Mouse (Mus musculus): Measurements from ENCODE around the gene Stx5a. TPM values are rescaled to one million over a fixed set of nuclear protein-coding genes. Genes with fewer than 3 reads are reported as not detected.

Gene Stx5a
- polyA plus RNA-seq, 1 experiment from 2014 or later: 122 TPM

DNA sequence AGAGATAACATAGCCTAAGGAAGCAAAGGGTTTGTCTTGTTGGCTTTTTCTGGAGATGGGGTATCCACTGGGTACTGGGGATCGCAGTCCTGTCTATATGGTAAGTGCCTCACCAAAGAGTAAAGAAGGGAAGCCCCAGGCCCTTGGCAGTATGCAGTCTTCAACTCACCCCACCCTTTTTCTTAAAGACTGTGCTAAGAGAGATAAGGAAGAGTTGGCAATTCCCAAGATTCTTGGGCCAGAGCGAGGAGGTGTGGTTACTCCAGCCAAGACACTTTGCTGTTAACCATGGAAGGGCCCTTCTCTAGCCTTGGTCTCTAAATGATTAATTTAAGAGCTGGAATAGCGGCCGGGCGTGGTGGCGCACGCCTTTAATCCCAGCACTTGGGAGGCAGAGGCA, 34.3 kb upstream of the Stx5a start:
- 98% methylated on average over 7 of the region's 7 CpGs for WGBS
- Histone ChIP-seq H3K4me3 (ENCODE audit: low read depth, low read length) (no peak overlapping the region), H3K36me3 (ENCODE audit: control insufficient read depth, insufficient read depth, low read length) (peaks cover 38% of the 10 kb centered on the region), H3K27ac (ENCODE audit: low read length) (no peak overlapping the region), H3K4me2 (ENCODE audit: low read length) (no peak overlapping the region), H3K27me3 (ENCODE audit: control insufficient read depth, insufficient read depth, low read depth, low read length) (no peaks in the 10 kb centered on the region), H3K4me1 (ENCODE audit: control insufficient read depth, insufficient read depth, low read length) (peaks cover 17% of the 10 kb centered on the region), H3K9me3 (replicated peaks; ENCODE audit: control insufficient read depth, low read length, poor library complexity, severe bottlenecking) (no peaks in the 10 kb centered on the region), H3K9ac (ENCODE audit: low read depth, low read length) (no peak overlapping the region)
- ATAC-seq: no peak

DNA sequence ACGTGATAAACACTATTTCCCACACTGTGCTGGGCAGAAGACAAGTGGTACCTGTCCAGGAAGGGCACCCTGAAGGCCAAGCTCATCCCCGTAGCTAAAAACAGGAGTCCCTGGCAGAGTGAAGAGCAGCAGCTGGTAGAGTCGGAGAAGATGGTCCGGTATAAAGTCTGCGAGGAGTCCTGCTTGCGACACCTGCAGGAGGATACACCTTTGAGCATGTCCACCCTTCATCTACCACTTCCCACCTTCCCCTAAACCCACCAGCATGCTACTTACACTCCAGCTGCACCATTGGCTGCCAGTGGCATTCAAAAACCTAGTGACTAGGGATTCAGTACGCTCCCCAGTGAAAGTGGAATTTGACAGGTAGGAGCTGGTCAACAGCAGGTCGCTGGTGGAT, 32.3 kb upstream of the Stx5a start:
- ATAC-seq: no peak
- peaks cover 38% of the 10 kb centered on the region for H3K36me3 ChIP-seq (ENCODE audit: control insufficient read depth, insufficient read depth, low read length)
- no peaks in the 10 kb centered on the region for H3K9me3 ChIP-seq (replicated peaks; ENCODE audit: control insufficient read depth, low read length, poor library complexity, severe bottlenecking)
- H3K4me1 ChIP-seq (ENCODE audit: control insufficient read depth, insufficient read depth, low read length): peaks cover 28% of the 10 kb centered on the region
- 90% methylated on average over 8 of the region's 8 CpGs for WGBS
- no peak overlapping the region for H3K9ac ChIP-seq (ENCODE audit: low read depth, low read length)
- H3K27ac ChIP-seq (ENCODE audit: low read length): no peak overlapping the region
- no peaks in the 10 kb centered on the region for H3K27me3 ChIP-seq (ENCODE audit: control insufficient read depth, insufficient read depth, low read depth, low read length)
- H3K4me2 ChIP-seq (ENCODE audit: low read length): no peak overlapping the region
- H3K4me3 ChIP-seq (ENCODE audit: low read depth, low read length): no peak overlapping the region

DNA sequence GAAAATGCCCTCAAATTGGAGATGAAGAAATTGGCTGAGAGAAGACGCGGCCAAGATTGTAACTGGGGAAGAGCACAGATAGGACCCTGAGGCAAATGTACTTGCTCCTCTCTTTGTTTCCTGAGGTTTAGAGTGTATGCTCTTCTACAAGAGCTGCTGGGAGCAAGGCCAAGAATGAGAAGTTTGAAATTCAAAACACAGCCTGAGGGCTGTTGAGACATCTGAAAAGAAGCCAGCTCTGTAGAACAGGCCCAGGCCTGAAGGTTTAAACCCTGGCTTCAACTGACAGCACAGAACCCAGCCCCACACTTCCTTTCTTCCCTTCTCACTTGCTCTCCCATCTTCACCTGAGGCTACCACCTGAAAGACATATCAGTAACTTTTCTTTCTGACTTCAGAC, 31.2 kb upstream of the Stx5a start:
- Histone ChIP-seq H3K9me3 (replicated peaks; ENCODE audit: control insufficient read depth, low read length, poor library complexity, severe bottlenecking) (no peaks in the 10 kb centered on the region), H3K4me1 (ENCODE audit: control insufficient read depth, insufficient read depth, low read length) (peaks cover 32% of the 10 kb centered on the region), H3K4me2 (ENCODE audit: low read length) (0 out of 2 replicates have a peak overlapping the region, but pooled peaks have one; percentile 3), H3K27ac (ENCODE audit: low read length) (0 out of 2 replicates have a peak overlapping the region, but pooled peaks have one; percentile 37), H3K36me3 (ENCODE audit: control insufficient read depth, insufficient read depth, low read length) (peaks cover 38% of the 10 kb centered on the region), H3K27me3 (ENCODE audit: control insufficient read depth, insufficient read depth, low read depth, low read length) (no peaks in the 10 kb centered on the region), H3K9ac (ENCODE audit: low read depth, low read length) (no peak overlapping the region), H3K4me3 (ENCODE audit: low read depth, low read length) (no peak overlapping the region)
- no peak for ATAC-seq
- WGBS: 75% methylated on average over 2 of the region's 2 CpGs

DNA sequence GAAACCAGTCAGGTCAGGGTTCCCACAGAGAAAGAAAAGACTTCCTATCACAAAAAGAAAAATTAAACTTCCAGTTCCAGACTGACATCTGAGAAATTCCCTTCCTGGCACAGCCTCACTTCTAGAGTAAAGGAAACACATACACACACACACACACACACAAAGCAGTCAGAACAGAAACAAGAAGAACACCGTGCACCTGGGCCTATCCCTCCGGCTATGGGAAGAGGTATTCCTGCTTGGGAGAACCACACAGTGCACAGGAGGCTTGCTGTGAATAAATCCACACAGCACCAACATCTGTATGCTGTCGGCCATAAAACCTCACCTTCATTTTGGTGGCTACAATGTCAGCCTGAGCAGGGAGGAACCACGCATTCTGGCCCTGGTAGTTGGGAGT, 29.7 kb upstream of the Stx5a start:
- H3K4me3 ChIP-seq (ENCODE audit: low read depth, low read length): peak overlapping the region; percentile 56; the same call in 1 of the 2 replicates
- peaks cover 36% of the 10 kb centered on the region for H3K36me3 ChIP-seq (ENCODE audit: control insufficient read depth, insufficient read depth, low read length)
- H3K27me3 ChIP-seq (ENCODE audit: control insufficient read depth, insufficient read depth, low read depth, low read length): no peaks in the 10 kb centered on the region
- H3K9me3 ChIP-seq (replicated peaks; ENCODE audit: control insufficient read depth, low read length, poor library complexity, severe bottlenecking): no peaks in the 10 kb centered on the region
- H3K4me1 ChIP-seq (ENCODE audit: control insufficient read depth, insufficient read depth, low read length): peaks cover 32% of the 10 kb centered on the region
- H3K4me2 ChIP-seq (ENCODE audit: low read length): peak overlapping the region; percentile 75
- WGBS: 86% methylated on average over 4 of the region's 4 CpGs
- peak overlapping the region; percentile 73; the same call in 1 of the 2 replicates for H3K9ac ChIP-seq (ENCODE audit: low read depth, low read length)
- H3K27ac ChIP-seq (ENCODE audit: low read length): no peak overlapping the region
- no peak for ATAC-seq

DNA sequence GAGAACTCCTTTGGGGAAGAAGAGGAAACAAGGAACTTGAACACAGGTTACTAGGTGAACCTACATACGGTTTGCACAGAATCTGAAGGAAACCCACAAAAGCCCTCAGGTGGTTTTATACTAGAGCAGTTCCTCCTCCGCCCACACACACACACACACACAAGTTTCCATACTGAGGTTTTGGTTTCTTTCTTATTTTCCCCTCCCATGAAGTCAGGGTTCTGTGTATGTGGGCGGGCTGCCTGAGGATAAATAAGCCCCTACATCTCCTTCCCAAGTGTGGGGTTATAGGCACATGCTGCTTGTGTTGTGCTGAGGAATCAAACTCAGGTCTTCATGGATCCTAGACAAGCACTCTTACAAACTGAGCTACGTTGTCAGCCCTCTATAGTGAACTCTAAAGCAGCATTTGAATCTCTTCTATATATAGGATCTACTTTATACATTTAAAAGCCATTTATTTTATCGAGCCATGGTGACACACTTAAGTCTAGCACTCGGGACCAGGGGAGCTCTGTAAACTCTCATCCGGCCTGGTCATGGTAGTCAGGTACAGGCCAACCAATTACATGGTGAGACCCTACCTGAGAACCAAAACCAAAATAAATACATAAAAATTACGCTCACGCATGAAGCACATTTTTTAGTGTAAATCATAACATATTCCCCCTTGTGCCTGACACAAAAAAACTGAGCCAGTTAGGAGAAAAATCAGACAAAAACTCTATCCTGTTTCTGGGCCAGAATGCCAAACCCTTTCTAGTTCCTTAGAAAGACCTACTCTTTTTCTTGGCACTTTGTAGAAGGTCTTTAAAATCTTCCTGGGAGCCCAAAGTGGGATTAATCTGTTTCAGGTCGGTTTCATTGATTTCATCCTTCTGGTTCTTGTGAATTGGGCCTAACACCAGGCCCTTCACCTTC, 29.0 kb upstream of the Stx5a start:
- Histone ChIP-seq H3K4me1 (ENCODE audit: control insufficient read depth, insufficient read depth, low read length) (peaks cover 32% of the 10 kb centered on the region), H3K9me3 (replicated peaks; ENCODE audit: control insufficient read depth, low read length, poor library complexity, severe bottlenecking) (no peaks in the 10 kb centered on the region), H3K27ac (ENCODE audit: low read length) (peak overlapping the region; percentile 90), H3K27me3 (ENCODE audit: control insufficient read depth, insufficient read depth, low read depth, low read length) (no peaks in the 10 kb centered on the region), H3K9ac (ENCODE audit: low read depth, low read length) (peak overlapping the region; percentile 73), H3K36me3 (ENCODE audit: control insufficient read depth, insufficient read depth, low read length) (peaks cover 30% of the 10 kb centered on the region), H3K4me2 (ENCODE audit: low read length) (peak overlapping the region; percentile 75), H3K4me3 (ENCODE audit: low read depth, low read length) (peak overlapping the region; percentile 56)
- WGBS: 68% methylated on average over 10 of the region's 10 CpGs
- no peak for ATAC-seq

DNA sequence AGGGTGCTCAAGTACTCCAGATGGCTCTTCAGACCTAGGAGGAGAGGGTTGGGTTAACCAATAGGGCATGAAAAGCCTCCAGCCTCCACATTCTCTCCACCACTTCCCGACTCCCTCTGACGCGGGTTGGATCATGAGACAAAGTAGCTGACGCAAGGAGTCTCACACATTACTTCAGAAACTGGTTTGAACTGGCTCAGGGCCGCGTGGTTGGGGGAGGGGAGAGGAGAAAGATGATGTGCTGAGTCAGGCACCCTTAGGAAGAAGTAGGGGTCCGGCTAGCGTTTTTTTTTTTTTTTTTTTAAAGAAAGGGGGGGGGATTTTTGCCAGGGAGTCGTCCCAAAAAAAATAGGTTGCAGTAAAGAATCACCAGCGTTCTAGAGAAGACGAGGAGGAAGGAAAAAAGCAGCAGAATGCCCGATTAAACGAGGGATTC, 28.3 kb upstream of the Stx5a start:
- no peaks in the 10 kb centered on the region for H3K27me3 ChIP-seq (ENCODE audit: control insufficient read depth, insufficient read depth, low read depth, low read length)
- peaks cover 32% of the 10 kb centered on the region for H3K4me1 ChIP-seq (ENCODE audit: control insufficient read depth, insufficient read depth, low read length)
- peak overlapping the region; percentile 73 for H3K9ac ChIP-seq (ENCODE audit: low read depth, low read length)
- peak overlapping the region; percentile 75 for H3K4me2 ChIP-seq (ENCODE audit: low read length)
- peak overlapping the region; percentile 90 for H3K27ac ChIP-seq (ENCODE audit: low read length)
- peaks cover 26% of the 10 kb centered on the region for H3K36me3 ChIP-seq (ENCODE audit: control insufficient read depth, insufficient read depth, low read length)
- H3K9me3 ChIP-seq (replicated peaks; ENCODE audit: control insufficient read depth, low read length, poor library complexity, severe bottlenecking): no peaks in the 10 kb centered on the region
- peak; percentile 52 for ATAC-seq
- peak overlapping the region; percentile 56 for H3K4me3 ChIP-seq (ENCODE audit: low read depth, low read length)
- 0% methylated on average over 13 of the region's 13 CpGs for WGBS

DNA sequence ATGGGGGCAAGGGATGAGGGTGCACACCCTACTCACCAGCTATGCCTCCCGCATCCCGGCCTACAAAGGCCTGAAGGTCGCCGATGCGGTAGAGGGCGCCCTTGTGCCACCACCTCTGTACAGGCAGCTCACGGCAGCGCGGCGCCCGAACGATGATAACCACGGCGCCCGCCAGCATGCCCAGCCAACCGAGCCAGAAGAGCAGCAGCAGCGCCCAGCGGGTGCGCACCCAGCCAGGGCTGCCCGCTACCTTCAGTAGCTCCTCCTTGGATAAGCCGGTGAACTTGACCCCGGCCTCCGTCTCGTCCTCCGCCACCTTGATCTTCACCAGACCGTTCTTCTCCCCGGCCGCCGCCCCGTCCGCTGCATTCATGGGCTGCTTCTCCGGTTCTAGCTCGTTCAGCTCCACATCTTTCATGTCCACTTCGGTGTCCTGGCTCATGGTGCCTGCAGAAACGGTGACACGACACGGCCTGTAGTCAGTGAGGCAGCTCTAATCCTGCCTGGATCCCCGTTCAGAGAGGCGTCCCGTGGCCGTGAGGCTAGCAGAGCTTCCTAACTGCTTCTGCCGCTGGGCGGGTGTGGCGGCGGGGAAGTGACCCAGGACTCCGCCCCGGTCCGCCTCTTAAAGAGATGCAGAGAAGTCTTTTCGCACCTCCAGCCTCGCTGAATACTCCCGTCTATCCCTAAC, 27.8 kb upstream of the Stx5a start:
- Histone ChIP-seq H3K4me2 (ENCODE audit: low read length) (peak overlapping the region; percentile 75), H3K4me3 (ENCODE audit: low read depth, low read length) (peak overlapping the region; percentile 56), H3K36me3 (ENCODE audit: control insufficient read depth, insufficient read depth, low read length) (peaks cover 20% of the 10 kb centered on the region), H3K27me3 (ENCODE audit: control insufficient read depth, insufficient read depth, low read depth, low read length) (no peaks in the 10 kb centered on the region), H3K4me1 (ENCODE audit: control insufficient read depth, insufficient read depth, low read length) (peaks cover 32% of the 10 kb centered on the region), H3K9ac (ENCODE audit: low read depth, low read length) (peak overlapping the region; percentile 73), H3K27ac (ENCODE audit: low read length) (peak overlapping the region; percentile 90), H3K9me3 (replicated peaks; ENCODE audit: control insufficient read depth, low read length, poor library complexity, severe bottlenecking) (no peaks in the 10 kb centered on the region)
- ATAC-seq: peak; percentile 94
- under 1% methylated on average over 45 of the region's 51 CpGs for WGBS

DNA sequence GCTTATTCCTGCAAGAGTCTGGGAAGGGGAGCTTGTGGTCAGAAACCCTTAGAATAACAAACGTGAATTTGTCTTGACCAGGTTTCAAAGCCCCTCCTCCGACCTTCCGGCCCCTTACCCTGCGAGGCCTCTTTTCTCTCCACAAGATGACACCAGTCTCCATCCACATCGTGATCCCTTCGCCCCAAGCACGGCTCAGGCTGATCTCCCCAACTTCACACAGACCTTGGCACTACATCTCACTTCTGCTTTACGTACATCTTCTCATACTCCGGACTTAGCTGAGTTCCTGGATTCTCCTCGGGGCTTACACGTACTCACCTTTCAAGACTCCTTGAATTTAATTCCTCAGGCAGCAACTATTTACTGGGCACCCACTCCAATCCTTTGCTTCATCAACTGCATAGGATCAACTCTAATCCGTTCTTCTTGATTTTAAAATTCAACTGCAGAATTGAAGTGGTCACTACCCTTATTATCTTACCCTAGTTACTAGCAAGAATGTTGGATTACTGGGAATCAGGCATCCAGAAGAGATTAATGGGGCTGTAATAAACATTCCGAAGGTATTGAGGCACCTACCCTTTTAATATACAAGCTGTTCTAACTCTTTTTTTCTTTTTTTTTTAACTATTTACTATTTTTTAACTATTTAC, 27.1 kb upstream of the Stx5a start:
- Histone ChIP-seq H3K36me3 (ENCODE audit: control insufficient read depth, insufficient read depth, low read length) (peaks cover 13% of the 10 kb centered on the region), H3K9me3 (replicated peaks; ENCODE audit: control insufficient read depth, low read length, poor library complexity, severe bottlenecking) (no peaks in the 10 kb centered on the region), H3K4me1 (ENCODE audit: control insufficient read depth, insufficient read depth, low read length) (peaks cover 32% of the 10 kb centered on the region), H3K9ac (ENCODE audit: low read depth, low read length) (peak overlapping the region; percentile 73), H3K27me3 (ENCODE audit: control insufficient read depth, insufficient read depth, low read depth, low read length) (no peaks in the 10 kb centered on the region), H3K27ac (ENCODE audit: low read length) (peak overlapping the region; percentile 90), H3K4me2 (ENCODE audit: low read length) (peak overlapping the region; percentile 75), H3K4me3 (ENCODE audit: low read depth, low read length) (peak overlapping the region; percentile 56)
- ATAC-seq: peak; percentile 12; the same call in 1 of the 2 replicates
- 5% methylated on average over 13 of the region's 13 CpGs for WGBS

Data from midbrain, embryonic 16.5 days (tissue).